10 mouse cellular contexts compared by ENCODE assay signal in genomic region chr7:75209221-75209641, GRCm38 (mm10).
DNase-seq lines count a peak whose midpoint lies in the region; ATAC-seq and TF ChIP-seq lines count a peak whose summit lies in the region.
"Had no signal": no experiment of that assay in that cellular context is flagged by ENCODE, and none has a peak within 500 bp of the region (broad histone marks: within the 10 kb centered on the region; RNA-seq: fewer than 3 reads in every experiment).

No protein-coding gene starts in this region.

- TF ChIP-seq CTCF in Patski (IDR thresholded peaks at IDR 0.05) = no peak

- no peaks in the 10 kb centered on the region for H3K27me3 ChIP-seq in hindbrain, embryonic 13.5 days
- no peaks in the 10 kb centered on the region for H3K27me3 ChIP-seq in hindbrain, embryonic 12.5 days
- no peaks in the 10 kb centered on the region for H3K27me3 ChIP-seq in Patski
- no peaks in the 10 kb centered on the region for H3K27me3 ChIP-seq in forebrain, embryonic 14.5 days (replicated peaks; ENCODE audit: control insufficient read depth, insufficient read depth, low read length)

- in situ Hi-C loops in Patski (cut with MboI; ENCODE audit: low pct_unique_long_range_greater_than_20kb) = no loop called here

- CTCF ChIA-PET in Patski (lab: Charles Lee) = no interaction called here

- H3K9ac ChIP-seq in hindbrain, embryonic 13.5 days = no peak overlapping the region
- H3K9ac ChIP-seq in hindbrain, embryonic 12.5 days = no peak overlapping the region
- H3K9ac ChIP-seq in forebrain, embryonic 14.5 days (ENCODE audit: low read length) = no peak overlapping the region
- H3K9ac ChIP-seq: embryonic facial prominence, embryonic 12.5 days had no signal

- WGBS in hindbrain, embryonic 13.5 days = 59% methylated on average over 4 of the region's 4 CpGs
- WGBS in hindbrain, embryonic 12.5 days = 73% methylated on average over 4 of the region's 4 CpGs
- 20% methylated on average over 4 of the region's 4 CpGs for WGBS in forebrain, embryonic 14.5 days

- intact Hi-C loops in heart, postnatal 25 days (cut with DNase I) = no loop called here

- H3K9me3 ChIP-seq in hindbrain, embryonic 13.5 days = no peaks in the 10 kb centered on the region
- no peaks in the 10 kb centered on the region for H3K9me3 ChIP-seq in hindbrain, embryonic 12.5 days (replicated peaks)
- no peaks in the 10 kb centered on the region for H3K9me3 ChIP-seq in forebrain, embryonic 14.5 days (replicated peaks; ENCODE audit: control insufficient read depth, low read length)
- H3K9me3 ChIP-seq: embryonic facial prominence, embryonic 12.5 days had no signal

- POLR2A ChIA-PET in Patski (lab: Charles Lee) = interaction anchor here (0.7 kb wide), 2 partner anchors 27 to 51 kb away, joined by 3 to 5 read pairs; no protein-coding TSS in a partner anchor

- no peak overlapping the region for H3K4me2 ChIP-seq in hindbrain, embryonic 13.5 days
- no peak overlapping the region for H3K4me2 ChIP-seq in hindbrain, embryonic 12.5 days (replicated peaks)
- H3K4me2 ChIP-seq in forebrain, embryonic 14.5 days (ENCODE audit: low read length) = no peak overlapping the region
- H3K4me2 ChIP-seq: embryonic facial prominence, embryonic 12.5 days had no signal

- DNase-seq in Patski (ENCODE audit: low read depth, low spot score) = peak; percentile 28
- DNase-seq in forebrain, embryonic 14.5 days (ENCODE audit: low spot score) = peak; percentile 55
- peak; percentile 50 to 70 for DNase-seq in left cerebral cortex, adult 9 months (ENCODE audit: low spot score in 2 of 2)
- DNase-seq in ovary, postnatal 14 days (ENCODE audit: low spot score) = no peak
- no peak for DNase-seq in heart, postnatal 25 days (ENCODE audit: low spot score)

- no peak for ATAC-seq in hindbrain, embryonic 13.5 days (ENCODE audit: low FRiP score)
- ATAC-seq in hindbrain, embryonic 12.5 days (ENCODE audit: low FRiP score) = no peak
- no peak for ATAC-seq in Patski
- ATAC-seq in forebrain, embryonic 14.5 days = peak; percentile 37; the same call in 1 of the 2 replicates
- no peak for ATAC-seq in megakaryocyte progenitor cell, adult 5-6 weeks (replicated peaks; ENCODE audit: poor library complexity)
- ATAC-seq: midbrain, embryonic 16.5 days had no signal

- no peak overlapping the region for H3K4me3 ChIP-seq in hindbrain, embryonic 13.5 days
- no peak overlapping the region for H3K4me3 ChIP-seq in hindbrain, embryonic 12.5 days
- no peak overlapping the region for H3K4me3 ChIP-seq in forebrain, embryonic 14.5 days (ENCODE audit: low read depth, low read length)
- H3K4me3 ChIP-seq: embryonic facial prominence, embryonic 12.5 days had no signal

- H3K27ac ChIP-seq in hindbrain, embryonic 13.5 days = peak overlapping the region; percentile 44
- H3K27ac ChIP-seq in hindbrain, embryonic 12.5 days = no peak overlapping the region
- 0 out of 2 replicates have a peak overlapping the region, but pooled peaks have one; percentile 36 for H3K27ac ChIP-seq in forebrain, embryonic 14.5 days (ENCODE audit: low read depth, low read length)
- H3K27ac ChIP-seq: embryonic facial prominence, embryonic 12.5 days had no signal

- no peaks in the 10 kb centered on the region for H3K36me3 ChIP-seq in hindbrain, embryonic 13.5 days
- no peaks in the 10 kb centered on the region for H3K36me3 ChIP-seq in hindbrain, embryonic 12.5 days
- no peaks in the 10 kb centered on the region for H3K36me3 ChIP-seq in forebrain, embryonic 14.5 days (ENCODE audit: control insufficient read depth, insufficient read depth, low read length)
- H3K36me3 ChIP-seq: embryonic facial prominence, embryonic 12.5 days had no signal

- H3K4me1 ChIP-seq in hindbrain, embryonic 13.5 days (replicated peaks) = peaks cover 5% of the 10 kb centered on the region
- no peaks in the 10 kb centered on the region for H3K4me1 ChIP-seq in hindbrain, embryonic 12.5 days
- no peaks in the 10 kb centered on the region for H3K4me1 ChIP-seq in forebrain, embryonic 14.5 days (ENCODE audit: control insufficient read depth, insufficient read depth, low read length)
- H3K4me1 ChIP-seq: embryonic facial prominence, embryonic 12.5 days had no signal

Comparison
In these comparisons a context has a peak if more than half of its experiments do, and no peak if none do; other contexts are left out.
1. DNase-seq: peak in Patski (single experiment), forebrain, embryonic 14.5 days (single experiment) and left cerebral cortex, adult 9 months (2 of 2); none in ovary, postnatal 14 days (single experiment) and heart, postnatal 25 days (single experiment).